Mouse (Mus musculus): ENCODE data around the gene Aff1.
A peak's percentile ranks its signal among the peaks of the same experiment; 100 is the strongest.

Aff1 gene

GRCm38 (mm10) chr5:103752665-103753510 is 60.7 kb downstream of the Aff1 start:
- peak; percentile 64 for DNase-seq

DNA sequence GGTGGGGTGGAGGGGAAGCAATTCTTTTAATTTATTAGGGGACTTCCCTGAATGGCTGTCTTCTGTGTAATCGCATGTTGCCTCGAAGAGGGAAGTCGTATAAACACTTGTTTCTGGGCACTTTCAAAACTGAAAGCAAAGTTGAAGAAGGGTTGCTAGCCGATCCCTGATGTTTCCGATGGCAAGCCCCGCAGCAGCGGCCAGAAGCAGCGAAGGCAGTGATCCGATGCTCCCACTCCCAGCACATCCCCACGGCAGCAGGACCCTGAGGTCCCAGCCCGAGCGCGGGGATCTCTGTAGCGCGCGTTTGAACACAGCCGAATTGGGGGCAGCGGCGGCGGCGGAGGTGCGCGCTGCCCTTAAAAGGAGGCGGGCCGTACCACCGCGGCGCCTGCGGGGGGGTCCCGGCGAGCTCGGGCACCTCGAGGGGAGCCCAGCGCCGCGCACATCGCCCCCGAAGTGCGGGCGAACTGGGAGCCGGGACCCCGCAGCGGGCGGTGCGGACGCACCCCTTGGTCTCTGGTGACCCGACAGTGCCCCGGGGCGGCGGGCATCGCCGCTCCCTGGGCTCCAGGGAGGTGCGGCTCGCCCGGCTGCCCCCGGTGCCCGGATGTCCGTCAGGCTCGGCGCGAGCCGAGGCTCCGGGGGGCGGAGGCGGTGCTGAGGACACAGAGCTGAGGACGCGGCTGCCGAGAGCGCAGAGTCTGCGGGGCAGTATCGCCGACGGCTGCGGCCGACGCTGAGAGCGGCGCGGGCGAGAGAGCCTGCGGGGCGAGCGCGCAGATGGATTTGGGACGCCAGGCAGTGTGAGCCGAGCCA is 61.5 kb downstream of the Aff1 start:
- DNase-seq: peak; percentile 94

DNA sequence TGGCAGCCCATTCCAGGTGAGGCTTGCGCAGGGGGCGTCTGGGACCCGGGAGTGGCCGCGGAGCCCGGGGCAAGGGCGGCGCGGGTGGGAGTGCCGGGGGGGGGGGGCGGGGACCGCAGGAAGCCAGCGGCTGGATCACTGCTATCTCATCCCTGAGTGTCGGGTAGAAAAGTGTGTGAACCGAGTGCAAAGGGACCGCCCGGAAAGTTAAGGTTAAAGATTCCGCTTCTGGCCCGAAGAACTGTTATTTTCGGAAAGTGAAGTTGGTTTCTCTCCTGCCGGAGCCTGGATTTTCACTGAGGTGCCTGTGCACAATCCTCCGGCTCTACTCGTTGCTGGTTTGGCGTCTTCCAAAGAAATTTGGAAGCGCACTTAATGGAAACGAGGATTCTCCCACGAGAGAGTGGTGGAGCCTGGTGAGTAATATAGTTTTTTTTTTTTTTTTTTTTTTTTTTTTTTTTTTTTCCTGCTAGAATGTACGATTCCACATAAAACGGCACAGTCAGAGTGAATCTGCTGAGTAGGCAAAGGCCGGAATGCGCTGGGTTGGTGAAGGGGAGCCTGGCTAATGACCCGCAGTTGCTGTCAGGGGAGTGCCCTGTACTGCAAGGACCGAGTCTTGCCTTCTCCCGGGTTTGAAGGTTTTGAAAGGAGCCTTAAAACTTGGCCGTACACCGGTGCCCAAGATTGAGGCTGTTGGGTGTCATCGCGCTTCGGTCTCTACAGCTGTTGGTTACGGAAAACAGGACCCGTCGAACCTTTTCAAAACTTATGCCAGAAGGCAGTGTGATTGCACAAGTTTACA is 62.4 kb downstream of the Aff1 start:
- DNase-seq: peak; percentile 75

DNA sequence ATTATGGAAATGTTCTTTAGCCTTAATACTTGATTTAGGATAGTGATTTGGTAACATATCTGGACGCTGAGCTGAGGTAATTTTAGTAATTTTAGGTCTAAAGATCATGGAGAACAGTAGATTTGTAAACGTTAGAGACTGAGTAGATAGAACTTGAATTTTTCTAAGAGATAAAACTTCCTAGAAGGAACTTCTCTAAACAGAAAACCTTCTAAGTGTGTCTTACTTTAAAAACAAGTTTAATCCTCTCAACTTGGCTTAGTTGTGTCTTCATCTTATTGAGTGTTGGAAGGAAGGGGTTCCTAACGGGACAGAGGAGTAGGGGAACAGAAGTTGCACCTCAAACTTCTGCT is 62.9 kb downstream of the Aff1 start:
- no peak for DNase-seq

GRCm38 (mm10) chr5:103756231-103756714 is 64.1 kb downstream of the Aff1 start:
- no peak for DNase-seq

DNA sequence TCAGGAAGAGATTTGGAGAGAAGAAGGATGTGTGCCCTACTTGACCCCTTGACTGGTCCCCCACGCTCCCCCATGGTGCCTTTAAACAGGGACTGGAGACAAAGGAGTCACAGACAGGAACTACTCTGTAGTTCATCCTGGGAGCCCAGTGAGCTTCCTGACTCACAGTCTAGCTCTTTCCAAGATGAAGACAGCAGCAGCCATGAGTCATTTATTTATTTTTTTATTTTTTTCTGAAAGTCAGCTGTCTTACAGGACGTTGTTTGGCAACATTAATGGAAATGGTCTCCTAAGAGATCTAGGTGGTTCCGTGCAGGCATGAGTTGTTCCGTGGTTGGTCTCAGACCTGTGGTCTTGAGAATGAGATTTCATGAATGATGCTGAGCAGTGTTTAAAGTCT is 66.3 kb downstream of the Aff1 start:
- no peak for DNase-seq

DNA sequence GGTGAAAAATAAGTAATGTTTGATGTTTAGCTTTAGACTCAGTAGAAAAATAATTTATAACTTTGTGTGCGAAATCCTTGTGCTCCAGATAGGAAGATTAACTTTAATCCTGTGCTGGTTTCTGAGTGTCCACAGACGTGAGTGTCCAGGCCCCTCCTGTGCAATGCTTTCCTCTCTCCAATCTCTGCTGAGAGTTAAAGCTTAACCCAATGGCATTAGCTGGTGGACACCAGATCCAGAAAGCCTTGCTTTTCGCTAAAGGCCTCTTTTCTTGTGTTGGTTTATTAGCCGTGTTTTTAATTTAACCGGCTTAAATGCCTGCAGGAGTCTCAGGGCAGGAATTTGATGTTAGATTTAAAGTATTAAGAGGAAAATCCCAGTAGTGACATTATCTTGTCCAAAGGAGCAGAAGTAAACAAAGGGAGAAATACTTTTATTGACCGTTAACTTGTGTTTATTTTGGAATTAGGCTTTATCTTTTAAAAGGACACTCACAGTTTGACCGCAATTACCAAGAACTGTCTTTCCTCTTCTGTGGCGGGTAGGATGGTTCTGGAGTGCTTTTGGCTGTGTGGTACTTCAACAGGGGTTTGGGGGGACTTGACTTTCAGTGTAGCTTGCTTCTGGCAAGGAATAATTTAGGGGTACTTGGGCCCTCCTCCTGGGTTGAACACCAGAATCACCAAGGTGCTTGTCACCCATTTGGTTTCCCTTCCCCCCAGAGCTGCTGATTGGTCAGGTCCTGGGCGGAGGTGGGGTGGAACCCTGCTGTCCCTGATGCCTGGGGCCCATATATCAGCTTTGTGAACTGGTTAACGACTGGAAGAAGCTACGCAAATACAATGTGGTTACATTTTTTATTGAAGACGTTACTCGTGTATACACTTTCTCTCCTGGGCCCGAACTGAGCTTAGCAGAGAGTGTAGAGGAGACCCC is 67.6 kb downstream of the Aff1 start:
- DNase-seq: no peak

GRCm38 (mm10) chr5:103760425-103761131 is 68.4 kb downstream of the Aff1 start:
- peak; percentile 71 for DNase-seq

DNA sequence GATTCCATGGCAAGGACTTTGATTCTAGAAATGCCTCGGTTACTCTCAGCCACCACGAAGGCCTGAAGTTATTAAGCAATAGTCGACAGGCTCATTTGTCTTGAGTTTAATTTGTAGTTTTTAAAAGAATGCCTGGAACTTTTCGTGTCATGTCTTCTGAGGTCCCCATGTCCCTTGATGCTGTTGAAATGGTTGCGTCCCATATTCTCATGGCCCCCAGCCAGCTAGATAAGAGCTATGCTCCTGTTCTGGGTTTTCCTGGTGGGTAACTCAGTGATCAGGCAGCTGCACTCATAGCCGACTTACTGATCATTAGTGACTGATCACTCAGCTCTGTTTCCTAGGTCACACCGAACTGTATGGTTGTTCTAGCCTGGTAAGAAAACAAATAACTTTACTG is 69.6 kb downstream of the Aff1 start:
- no peak for DNase-seq

DNA sequence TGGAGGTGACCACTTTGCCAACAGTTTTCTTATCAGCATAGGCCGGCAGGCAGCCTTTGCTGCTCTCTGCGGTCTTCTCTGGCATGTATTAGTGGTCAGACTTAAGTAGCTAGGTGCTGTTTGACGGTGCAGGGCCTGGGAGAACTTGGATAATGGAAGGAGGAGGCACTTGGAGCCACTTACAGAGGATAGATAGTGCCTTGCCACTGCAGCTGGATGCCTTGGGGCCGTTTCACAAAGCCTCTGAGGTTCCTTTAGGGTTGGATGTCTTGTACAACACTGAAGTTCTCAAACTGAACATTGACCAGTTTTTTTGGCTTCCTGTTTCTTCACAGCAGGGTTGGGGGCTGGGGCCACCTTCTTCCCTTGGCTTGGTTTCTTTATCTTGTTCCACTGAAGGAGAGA is 70.7 kb downstream of the Aff1 start:
- no peak for DNase-seq

DNA sequence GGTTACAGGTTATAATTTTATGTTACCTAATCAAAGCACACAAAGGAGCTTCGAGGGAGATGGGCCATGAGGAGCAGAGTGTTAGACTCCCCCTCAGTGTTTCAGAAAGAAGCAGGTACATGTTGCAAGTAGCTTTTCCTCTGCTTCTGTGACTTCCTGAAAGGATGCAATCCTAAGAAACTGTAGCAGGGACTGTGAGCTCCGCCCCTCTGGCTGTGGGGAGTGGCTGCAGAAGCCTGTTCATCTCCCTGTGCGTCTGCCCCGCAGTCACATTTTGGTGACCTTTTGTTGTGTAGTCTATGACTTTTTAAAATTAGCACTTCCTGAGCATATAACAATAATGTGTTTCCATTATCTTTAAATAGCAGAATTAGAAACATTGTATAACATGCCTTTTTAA is 73.2 kb downstream of the Aff1 start:
- DNase-seq: no peak

DNA sequence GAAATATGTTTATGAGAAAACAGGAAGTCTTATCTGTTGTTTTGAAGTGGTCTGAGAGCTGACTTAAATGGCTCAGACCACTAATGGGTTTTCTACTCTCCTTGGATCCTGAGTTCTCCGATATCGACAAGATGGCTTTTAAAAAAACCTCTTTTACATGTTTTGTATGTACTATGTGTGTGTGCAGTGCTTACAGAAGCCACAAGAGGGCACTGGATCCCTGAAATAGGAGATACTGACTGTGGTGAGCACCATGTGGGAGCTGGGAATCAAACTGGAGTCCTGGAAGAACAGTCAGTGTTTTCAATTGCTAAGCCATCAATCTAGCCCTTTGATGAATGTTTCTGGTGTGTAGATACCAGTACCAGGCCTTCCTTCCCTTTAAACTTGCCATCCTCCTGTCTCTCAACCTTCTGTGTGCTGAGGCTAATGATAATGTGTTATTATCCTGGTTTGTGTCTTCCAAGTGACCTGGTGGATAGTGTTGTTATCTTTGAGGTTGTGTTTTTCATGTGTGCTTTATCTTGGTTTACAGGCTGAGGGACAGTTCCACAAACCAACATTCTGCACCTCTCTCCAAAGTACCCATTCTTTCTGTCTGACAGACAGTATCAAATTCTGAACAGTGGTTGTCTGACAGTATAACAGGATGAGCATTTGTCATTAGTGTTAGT is 73.7 kb downstream of the Aff1 start:
- DNase-seq: no peak

DNA sequence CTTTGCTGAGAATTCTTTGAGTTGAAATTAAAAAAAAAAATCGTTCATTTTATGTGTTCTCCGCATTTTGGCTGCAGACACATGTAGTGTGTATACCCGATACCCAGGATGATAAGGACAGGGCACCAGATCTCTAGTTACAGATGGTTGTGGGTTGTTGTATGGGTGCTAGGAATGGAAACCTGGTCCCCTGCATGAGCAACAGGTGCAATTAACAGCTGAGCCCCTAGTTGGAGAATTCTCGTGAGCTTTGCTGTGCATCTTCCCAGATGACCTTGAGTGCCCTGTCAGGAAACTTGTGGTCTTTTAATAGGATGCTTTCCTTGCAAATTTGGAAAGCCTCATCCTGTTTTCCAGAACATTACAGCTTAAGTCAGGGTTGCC is 74.2 kb downstream of the Aff1 start:
- DNase-seq: no peak

DNA sequence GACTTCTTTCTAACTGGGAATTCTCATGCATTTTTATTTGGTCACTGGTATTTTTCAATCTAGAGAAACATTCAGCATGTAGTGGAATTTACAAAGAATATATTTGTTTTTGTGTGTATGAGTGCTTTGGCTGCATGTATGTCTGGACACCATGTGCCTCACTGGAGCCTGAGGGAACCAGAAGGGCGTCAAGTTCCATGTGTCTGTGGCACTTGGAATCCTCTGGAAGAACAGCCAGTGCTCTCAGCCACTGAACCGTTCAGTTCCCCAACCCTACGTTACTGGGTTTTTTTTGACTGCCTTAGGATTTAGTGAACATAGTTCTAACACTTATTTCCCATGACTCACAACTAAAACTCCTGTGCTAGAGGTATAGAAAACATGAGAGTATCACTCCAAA is 76.8 kb downstream of the Aff1 start:
- no peak for DNase-seq

DNA sequence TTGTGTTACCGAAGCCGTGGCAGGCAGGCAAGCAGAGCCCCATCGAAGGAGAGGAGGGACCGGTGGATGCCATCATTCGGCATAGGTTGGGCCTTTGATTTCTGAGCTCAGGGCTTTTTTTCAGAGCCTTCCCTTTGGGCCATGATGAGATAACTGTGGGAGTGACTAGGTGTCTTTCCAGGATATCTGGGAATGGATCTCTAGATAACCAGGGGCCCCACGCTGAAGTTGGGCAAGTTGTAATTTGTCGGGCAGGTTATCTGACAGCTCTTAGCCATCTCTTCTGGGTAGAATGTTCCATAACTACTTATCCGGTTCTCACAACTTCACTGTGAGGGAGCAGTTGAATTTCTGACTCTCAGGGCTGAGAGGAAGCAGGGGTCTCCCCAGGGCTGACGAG is 77.5 kb downstream of the Aff1 start:
- DNase-seq: no peak

GRCm38 (mm10) chr5:103770447-103771222 is 78.5 kb downstream of the Aff1 start:
- peak; percentile 59 for DNase-seq

DNA sequence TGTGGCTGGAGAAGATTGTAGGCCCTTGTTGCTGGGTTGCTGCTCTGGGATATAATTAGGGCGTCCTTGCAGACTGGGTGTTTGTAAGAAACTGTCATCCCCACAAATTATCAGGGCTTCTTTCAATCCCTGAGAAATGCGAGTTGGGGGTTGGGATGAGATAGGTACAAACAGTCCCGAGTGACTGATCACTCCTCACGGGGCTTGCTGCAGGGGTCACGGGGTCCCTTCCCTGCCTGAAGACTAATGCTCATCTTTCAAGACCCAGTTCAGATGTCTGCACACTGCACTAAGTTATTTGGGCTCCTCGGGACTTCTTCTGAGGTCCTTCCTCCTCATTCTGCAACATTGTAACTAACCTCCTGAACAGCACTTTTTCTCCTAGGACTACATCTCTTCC is 79.2 kb downstream of the Aff1 start:
- DNase-seq: no peak

DNA sequence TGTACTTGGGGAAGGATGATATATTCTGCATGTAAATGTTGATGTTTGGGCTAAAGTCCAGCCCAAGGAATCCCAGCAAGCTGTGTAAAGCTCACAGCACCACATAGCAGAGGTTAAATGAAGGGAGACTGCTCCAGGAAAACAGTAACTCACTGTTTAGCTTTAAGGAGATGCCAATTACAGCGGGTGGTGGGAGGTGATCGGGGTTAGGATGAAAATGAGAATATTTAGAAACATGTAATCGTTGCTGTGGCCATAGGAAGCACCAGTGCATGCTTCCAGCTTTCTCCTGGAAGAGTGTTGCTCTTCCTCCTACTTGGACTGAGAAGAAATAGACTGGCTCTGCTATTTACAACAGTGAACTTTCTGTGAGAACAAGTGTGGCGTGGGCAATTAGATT is 80.1 kb downstream of the Aff1 start:
- no peak for DNase-seq

DNA sequence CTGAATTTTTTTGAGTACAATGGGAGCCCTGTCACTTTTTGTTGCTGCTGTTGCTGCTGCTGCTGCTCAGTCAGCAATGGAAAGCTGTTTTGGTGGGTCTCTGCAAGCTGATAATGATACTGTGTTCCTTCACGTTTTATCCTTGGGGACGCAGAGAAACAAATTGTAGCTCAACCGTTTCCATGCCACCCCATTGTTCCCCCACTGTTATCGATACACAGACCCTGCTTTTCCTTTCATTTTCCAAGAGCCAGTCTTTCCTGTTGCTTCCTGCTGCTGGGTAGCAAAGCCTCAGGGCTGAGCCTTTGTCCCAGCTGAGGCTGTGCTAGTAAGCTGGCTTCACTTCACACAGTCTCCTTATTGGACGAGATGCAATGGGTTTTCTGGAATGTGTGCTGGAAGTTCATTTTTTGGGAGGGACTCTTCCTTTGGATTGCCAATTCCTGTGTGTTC is 81.0 kb downstream of the Aff1 start:
- DNase-seq: peak; percentile 60

All from kidney, postnatal 10 days (tissue).